In genomic region chr9:103591962-103592361, GRCm38 (mm10) we compare ENCODE assay signal across 15 mouse cellular contexts.
DNase-seq lines count a peak whose midpoint lies in the region; TF ChIP-seq lines count a peak whose summit lies in the region.
"Had no signal": no experiment of that assay in that cellular context is flagged by ENCODE, and none has a peak within 500 bp of the region (broad histone marks: within the 10 kb centered on the region; RNA-seq: fewer than 3 reads in every experiment).

No protein-coding gene starts in this region.

- peak overlapping the region; percentile 63; the same call in 1 of the 2 replicates for H3K27ac ChIP-seq in left cerebral cortex, adult 2 months
- H3K27ac ChIP-seq: embryonic facial prominence, embryonic 12.5 days; forebrain, embryonic 15.5 days; hindbrain, embryonic 13.5 days had no signal

- DNase-seq in cerebellum, adult 18-20 months, result peak; percentile 58 to 64
- DNase-seq in cerebellum, postnatal 10 days, result no peak
- DNase-seq in gastrocnemius, postnatal 14 days, result peak; percentile 7
- DNase-seq in gastrocnemius, adult 8-10 months (ENCODE audit: low spot score in 2 of 2), result no peak
- DNase-seq in left cerebral cortex, adult 2 months (ENCODE audit: extremely low spot score in 1 of 2, low spot score in 2 of 2), result no peak
- DNase-seq in left cerebral cortex, postnatal 4 days, result no peak
- no peak for DNase-seq in right cerebral cortex, postnatal 25 days
- DNase-seq: adrenal gland, postnatal 36 days; gastrocnemius, postnatal 10 days; heart, postnatal 10 days; kidney, adult 11 months; kidney, adult 9 months had no signal

- intact Hi-C loops in gastrocnemius, postnatal 14 days (cut with DNase I; ENCODE audit: low total_unique reads), result no loop called here
- intact Hi-C loops in left cerebral cortex, adult 2 months (cut with DNase I), result no loop called here
- intact Hi-C loops in left cerebral cortex, postnatal 4 days (cut with DNase I), result no loop called here

- H3K4me3 ChIP-seq in left cerebral cortex, adult 2 months, result no peak overlapping the region
- H3K4me3 ChIP-seq: embryonic facial prominence, embryonic 12.5 days; forebrain, embryonic 15.5 days; hindbrain, embryonic 13.5 days had no signal

- no peak for TF ChIP-seq CTCF in left cerebral cortex, adult 2 months (IDR thresholded peaks at IDR 0.05)

Comparison
In these comparisons a context has a peak if more than half of its experiments do, and no peak if none do; other contexts are left out.
1. DNase-seq: peak in cerebellum, adult 18-20 months (2 of 2) and gastrocnemius, postnatal 14 days (single experiment); none in cerebellum, postnatal 10 days (0 of 2), gastrocnemius, adult 8-10 months (0 of 2), left cerebral cortex, adult 2 months (0 of 2), left cerebral cortex, postnatal 4 days (single experiment) and right cerebral cortex, postnatal 25 days (single experiment).